Mouse (Mus musculus): Measurements from ENCODE around the gene Ptprb. TPM values are rescaled to one million over a fixed set of nuclear protein-coding genes. Genes with fewer than 3 reads are reported as not detected.

Gene Ptprb
- polyA plus RNA-seq, 1 experiment from 2014 or later: 2.6 TPM

DNA sequence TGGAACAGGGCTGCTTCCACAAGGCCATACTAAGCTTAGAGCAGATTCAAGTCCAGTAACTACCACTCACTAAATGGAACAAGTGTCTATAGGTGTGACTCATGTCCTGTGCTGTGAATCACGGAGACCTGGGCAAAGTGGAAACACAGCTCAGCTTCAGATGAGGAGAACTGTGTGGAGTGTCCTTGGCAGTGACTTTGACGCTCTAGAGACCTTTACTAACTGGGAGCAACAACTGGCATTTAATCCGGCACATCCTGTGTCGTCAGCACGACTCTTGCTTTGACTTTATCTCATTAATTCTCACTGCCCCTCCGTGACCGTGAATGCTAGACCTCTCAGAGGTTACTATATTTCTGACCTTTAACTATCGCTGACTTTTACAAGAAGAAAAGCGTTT is 135.5 kb downstream of the Ptprb start:
- H3K27ac ChIP-seq: no peak overlapping the region
- 19% methylated on average over 9 of the region's 9 CpGs for WGBS

DNA sequence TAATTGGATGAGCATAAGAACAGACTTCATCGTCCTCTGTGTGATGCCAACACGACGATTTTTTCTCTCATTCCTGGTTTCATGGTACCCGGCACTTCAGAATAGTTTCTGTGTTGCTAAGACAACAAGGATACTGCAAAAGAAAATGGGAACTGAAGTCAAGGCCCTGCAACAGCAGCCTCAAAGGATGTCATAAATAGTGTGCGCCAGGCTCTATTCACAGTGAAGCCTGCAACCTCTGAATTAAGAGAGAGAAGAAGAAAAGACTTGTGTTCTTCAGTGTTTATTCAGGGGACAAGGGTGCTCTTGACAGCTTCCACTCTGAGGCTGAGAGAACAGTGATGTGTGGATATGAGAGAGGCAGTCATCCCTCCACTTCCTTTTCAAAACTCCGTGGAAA is 140.8 kb downstream of the Ptprb start:
- 75% methylated on average over 6 of the region's 6 CpGs for WGBS

More for the DNA sequence above, 135.5 kb downstream of the Ptprb start:
- Histone ChIP-seq H3K9me3 (no peaks in the 10 kb centered on the region; the same call in none of the 2 replicates), H3K4me3 (no peak overlapping the region), H3K27me3 (0 out of 2 replicates have a peak, but pooled peaks cover 3% of the 10 kb centered on the region), H3K36me3 (peaks cover 12% of the 10 kb centered on the region), H3K4me1 (peaks cover 10% of the 10 kb centered on the region), H3K4me2 (replicated peaks) (no peak overlapping the region), H3K9ac (0 out of 2 replicates have a peak overlapping the region, but pooled peaks have one; percentile 6)
- no peak for ATAC-seq (ENCODE audit: low FRiP score, low read depth)

DNA sequence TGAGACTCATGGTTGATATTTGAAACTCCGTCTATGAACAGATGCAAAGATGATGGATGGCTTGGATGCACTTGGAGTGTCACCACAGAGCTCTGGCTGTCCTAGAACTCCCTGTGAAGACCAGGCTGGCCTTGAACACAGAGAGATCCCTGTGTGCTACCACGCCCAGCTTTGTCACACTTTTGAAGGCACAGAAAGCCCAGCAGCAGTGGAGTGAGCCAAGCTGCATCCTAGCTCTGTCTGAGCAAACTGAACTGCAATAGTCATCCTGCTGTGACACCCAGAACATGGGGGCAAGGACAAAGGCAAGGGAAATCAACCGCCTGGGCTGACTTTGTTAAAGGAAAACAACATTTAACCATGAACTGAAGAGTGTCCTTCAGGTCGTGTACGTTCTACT is 141.4 kb downstream of the Ptprb start:
- H3K27ac ChIP-seq: no peak overlapping the region
- ATAC-seq (ENCODE audit: low FRiP score, low read depth): no peak
- no peaks in the 10 kb centered on the region for H3K27me3 ChIP-seq
- H3K4me2 ChIP-seq (replicated peaks): no peak overlapping the region
- H3K9me3 ChIP-seq: no peaks in the 10 kb centered on the region; the same call in none of the 2 replicates
- H3K4me3 ChIP-seq: no peak overlapping the region
- peaks cover 27% of the 10 kb centered on the region for H3K36me3 ChIP-seq
- 0 out of 2 replicates have a peak, but pooled peaks cover 3% of the 10 kb centered on the region for H3K4me1 ChIP-seq
- H3K9ac ChIP-seq: no peak overlapping the region
- 85% methylated on average over 5 of the region's 5 CpGs for WGBS

More for the DNA sequence above, 140.8 kb downstream of the Ptprb start:
- Histone ChIP-seq H3K27me3 (no peaks in the 10 kb centered on the region), H3K36me3 (peaks cover 27% of the 10 kb centered on the region), H3K4me2 (replicated peaks) (no peak overlapping the region), H3K9ac (no peak overlapping the region), H3K27ac (no peak overlapping the region; the same call in 1 of the 2 replicates), H3K4me1 (peaks cover 3% of the 10 kb centered on the region; the same call in 1 of the 2 replicates), H3K9me3 (no peaks in the 10 kb centered on the region; the same call in none of the 2 replicates), H3K4me3 (no peak overlapping the region)
- ATAC-seq (ENCODE audit: low FRiP score, low read depth): no peak

DNA sequence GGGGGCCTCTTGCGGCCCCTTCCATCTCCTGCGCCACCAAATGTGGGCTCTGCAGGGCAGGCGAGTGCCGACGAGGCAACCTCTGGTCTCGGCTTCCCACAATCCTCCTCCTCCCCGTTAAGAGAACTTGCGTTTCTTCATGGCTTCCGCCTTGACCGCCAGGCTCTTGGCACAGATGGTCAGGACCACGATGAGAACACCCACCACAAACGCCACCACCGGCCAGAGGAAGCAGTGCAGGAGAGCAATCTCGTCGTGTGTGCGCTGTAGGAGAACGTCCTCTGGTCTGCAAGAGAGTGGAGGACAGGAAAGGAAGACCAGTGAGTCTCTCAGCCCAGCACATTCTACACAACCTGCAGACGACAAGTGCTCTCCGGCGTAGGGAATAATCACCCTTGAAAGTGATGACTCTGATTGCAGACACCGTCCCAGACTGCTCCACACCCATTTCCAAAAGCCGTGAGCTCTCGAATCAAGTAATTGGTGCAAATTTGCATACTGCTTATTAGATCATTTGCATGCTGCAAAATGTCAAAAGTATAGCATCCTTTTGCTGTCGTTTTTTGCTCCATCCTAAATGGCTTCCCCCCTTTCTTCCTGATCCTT is 142.9 kb downstream of the Ptprb start:
- 73% methylated on average over 24 of the region's 24 CpGs for WGBS
- no peak overlapping the region for H3K27ac ChIP-seq
- 0 out of 2 replicates have a peak, but pooled peaks cover 3% of the 10 kb centered on the region for H3K4me1 ChIP-seq
- no peak overlapping the region for H3K9ac ChIP-seq
- no peaks in the 10 kb centered on the region for H3K27me3 ChIP-seq
- no peak for ATAC-seq (ENCODE audit: low FRiP score, low read depth)
- H3K4me2 ChIP-seq (replicated peaks): no peak overlapping the region
- H3K36me3 ChIP-seq: peaks cover 27% of the 10 kb centered on the region
- no peaks in the 10 kb centered on the region; the same call in none of the 2 replicates for H3K9me3 ChIP-seq
- no peak overlapping the region for H3K4me3 ChIP-seq

DNA sequence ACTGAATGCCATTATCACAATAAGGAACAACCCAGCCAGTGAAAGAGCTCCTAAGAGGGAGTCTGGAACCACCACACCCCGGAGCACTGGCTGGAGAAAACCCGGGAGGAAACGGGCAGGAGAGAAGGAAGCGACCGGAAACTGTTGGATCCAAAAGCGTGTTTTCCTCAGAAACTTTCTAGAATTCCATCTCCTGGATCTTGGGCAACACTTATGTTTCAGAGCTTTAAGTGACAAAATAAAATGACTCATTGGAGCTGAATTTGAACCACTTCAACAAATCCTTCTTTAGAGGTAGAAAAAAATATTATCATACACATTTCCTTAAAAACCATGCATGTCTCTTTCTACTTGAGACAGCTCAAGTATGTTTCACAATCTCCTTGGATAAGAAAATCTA is 145.7 kb downstream of the Ptprb start:
- 91% methylated on average over 6 of the region's 6 CpGs for WGBS
- H3K4me1 ChIP-seq: 0 out of 2 replicates have a peak, but pooled peaks cover 3% of the 10 kb centered on the region
- H3K27me3 ChIP-seq: no peaks in the 10 kb centered on the region
- H3K36me3 ChIP-seq: peaks cover 19% of the 10 kb centered on the region
- H3K9me3 ChIP-seq: no peaks in the 10 kb centered on the region
- ATAC-seq (ENCODE audit: low FRiP score, low read depth): no peak
- H3K27ac ChIP-seq: no peak overlapping the region
- H3K4me3 ChIP-seq: no peak overlapping the region
- no peak overlapping the region for H3K9ac ChIP-seq
- no peak overlapping the region for H3K4me2 ChIP-seq (replicated peaks)

DNA sequence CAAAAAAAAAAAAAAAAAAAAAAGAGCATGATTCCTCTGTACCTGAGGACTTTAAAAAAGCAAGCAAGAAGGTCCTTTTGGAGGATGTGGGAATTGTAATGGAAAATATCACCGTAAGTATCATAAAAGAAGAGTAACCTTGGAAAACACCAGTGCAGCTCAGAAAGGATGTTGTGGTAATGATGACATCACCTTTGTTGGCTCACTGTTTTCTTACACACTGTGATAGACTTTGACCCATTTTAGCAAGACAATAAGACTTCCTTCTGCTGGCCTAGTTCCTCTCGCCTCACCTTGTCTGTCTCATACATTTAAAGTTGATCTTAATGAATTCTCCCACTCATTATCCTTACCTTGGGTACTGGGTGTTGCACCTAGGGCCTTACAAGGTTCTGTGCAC is 147.2 kb downstream of the Ptprb start:
- Histone ChIP-seq H3K9ac (no peak overlapping the region), H3K4me2 (replicated peaks) (no peak overlapping the region), H3K27me3 (no peaks in the 10 kb centered on the region), H3K4me3 (no peak overlapping the region), H3K27ac (no peak overlapping the region), H3K36me3 (peaks cover 20% of the 10 kb centered on the region), H3K4me1 (no peaks in the 10 kb centered on the region), H3K9me3 (0 out of 2 replicates have a peak, but pooled peaks cover under 1% of the 10 kb centered on the region)
- no peak for ATAC-seq (ENCODE audit: low FRiP score, low read depth)
- 87% methylated on average over 2 of the region's 2 CpGs for WGBS

DNA sequence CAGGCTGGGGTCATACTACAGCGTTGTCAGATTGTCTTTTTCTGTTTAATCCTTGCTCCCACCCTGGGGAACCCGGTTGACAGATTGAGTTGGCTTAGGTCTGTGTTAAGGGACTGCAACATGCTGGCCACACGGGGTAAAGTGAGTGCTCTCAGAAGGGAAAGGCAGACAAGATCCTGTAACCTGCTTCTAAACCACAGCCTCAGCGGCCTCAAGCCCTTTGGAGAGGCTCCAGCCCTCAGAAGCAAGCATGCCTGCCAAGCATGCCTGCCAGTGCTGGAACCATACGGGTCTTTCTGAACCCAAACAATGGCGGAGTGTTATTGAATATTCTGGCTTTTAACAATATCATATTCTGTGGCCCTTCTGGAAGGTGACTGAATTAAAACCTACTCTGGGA is 149.6 kb downstream of the Ptprb start:
- ATAC-seq (ENCODE audit: low FRiP score, low read depth): no peak
- Histone ChIP-seq H3K27ac (no peak overlapping the region), H3K9ac (no peak overlapping the region), H3K4me1 (peaks cover 6% of the 10 kb centered on the region), H3K4me2 (replicated peaks) (no peak overlapping the region), H3K36me3 (peaks cover 23% of the 10 kb centered on the region), H3K27me3 (no peaks in the 10 kb centered on the region), H3K9me3 (peaks cover 19% of the 10 kb centered on the region), H3K4me3 (no peak overlapping the region)
- WGBS: 89% methylated on average over 6 of the region's 6 CpGs

DNA sequence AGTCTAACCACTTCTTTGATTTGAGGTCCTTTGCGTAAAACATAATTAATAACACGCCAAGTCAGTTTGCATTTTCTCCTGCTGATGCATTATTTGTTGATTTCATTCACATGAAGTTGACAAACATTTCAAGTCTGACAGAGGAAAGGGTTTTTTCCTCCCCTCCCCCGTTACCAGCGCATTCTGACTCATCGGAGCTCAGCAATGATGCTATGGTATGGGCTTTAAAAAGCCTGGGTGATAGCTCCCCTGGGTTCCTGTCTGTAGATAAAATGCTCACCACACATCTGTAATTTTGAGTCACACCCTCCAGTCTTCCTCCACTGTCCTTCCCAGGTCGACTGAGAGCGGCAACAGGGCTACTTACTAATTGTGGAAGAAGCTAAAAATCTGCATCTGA is 150.9 kb downstream of the Ptprb start:
- 81% methylated on average over 7 of the region's 7 CpGs for WGBS

DNA sequence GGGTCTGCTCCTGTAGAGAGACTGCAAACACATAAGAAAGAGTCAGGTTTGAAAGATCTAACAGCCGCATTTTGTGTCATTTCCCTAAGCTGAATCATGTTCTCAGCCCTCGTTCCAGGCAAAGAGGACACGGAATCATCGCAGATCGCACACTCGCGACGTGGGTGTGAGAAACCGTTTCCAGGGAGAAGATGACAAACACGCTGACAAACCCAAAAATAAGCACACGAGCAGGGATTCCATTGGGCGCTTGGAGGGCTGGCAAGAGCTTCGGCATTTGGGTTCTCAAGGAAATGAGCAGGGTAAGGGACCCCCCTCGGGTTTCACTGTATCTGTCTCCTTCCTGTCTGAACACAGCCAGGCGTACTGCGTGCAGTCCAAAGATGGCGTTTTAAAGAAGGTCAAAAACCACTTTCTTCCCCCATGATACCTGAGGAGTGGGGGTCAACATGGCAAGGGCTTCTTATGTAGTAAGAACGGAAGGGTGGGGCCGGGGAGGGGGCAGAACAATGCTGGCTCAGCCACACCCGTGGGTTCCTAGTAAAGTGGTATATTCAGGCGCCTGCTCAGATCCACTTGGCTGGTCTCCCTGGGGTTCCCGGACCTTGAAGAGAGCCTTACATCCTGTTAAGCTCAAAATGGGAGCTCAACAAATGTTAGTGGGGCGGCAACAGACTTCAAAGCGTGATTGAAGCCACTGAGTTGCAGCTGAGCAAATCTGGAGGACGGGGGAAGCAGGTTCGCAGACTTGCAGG is 152.9 kb downstream of the Ptprb start:
- 95% methylated on average over 26 of the region's 26 CpGs for WGBS
- Histone ChIP-seq H3K9me3 (peaks cover 19% of the 10 kb centered on the region), H3K4me2 (replicated peaks) (no peak overlapping the region), H3K4me3 (no peak overlapping the region), H3K27me3 (no peaks in the 10 kb centered on the region), H3K4me1 (peaks cover 13% of the 10 kb centered on the region), H3K27ac (no peak overlapping the region), H3K9ac (no peak overlapping the region), H3K36me3 (peaks cover 23% of the 10 kb centered on the region)
- no peak for ATAC-seq (ENCODE audit: low FRiP score, low read depth)

More for the DNA sequence above, 150.9 kb downstream of the Ptprb start:
- Histone ChIP-seq H3K9me3 (peaks cover 19% of the 10 kb centered on the region), H3K4me3 (no peak overlapping the region), H3K4me2 (replicated peaks) (no peak overlapping the region), H3K36me3 (peaks cover 23% of the 10 kb centered on the region), H3K4me1 (peaks cover 13% of the 10 kb centered on the region), H3K27me3 (no peaks in the 10 kb centered on the region), H3K27ac (no peak overlapping the region), H3K9ac (no peak overlapping the region)
- ATAC-seq (ENCODE audit: low FRiP score, low read depth): no peak

DNA sequence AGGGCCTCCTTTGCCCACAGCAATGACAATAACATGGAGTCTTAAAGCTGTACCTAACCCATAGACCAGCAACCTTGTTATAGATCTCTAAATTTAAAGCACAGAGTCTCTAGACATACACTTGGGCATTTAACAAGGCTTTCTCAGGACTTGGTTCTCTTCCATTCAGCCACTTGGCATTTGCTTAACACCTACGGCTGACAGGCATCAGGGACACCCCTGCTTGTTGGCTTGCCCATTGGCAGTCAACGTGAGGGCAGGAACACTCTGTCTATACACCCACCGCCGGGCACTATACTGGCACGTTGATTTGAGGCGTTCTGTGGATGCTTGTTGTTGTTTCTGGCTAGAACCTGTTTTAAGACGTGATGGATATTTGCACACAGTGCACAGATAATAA is 157.1 kb downstream of the Ptprb start:
- no peak for ATAC-seq (ENCODE audit: low FRiP score, low read depth)
- H3K4me1 ChIP-seq: peaks cover 25% of the 10 kb centered on the region
- H3K9ac ChIP-seq: no peak overlapping the region
- no peak overlapping the region for H3K4me2 ChIP-seq (replicated peaks)
- peaks cover 16% of the 10 kb centered on the region for H3K36me3 ChIP-seq
- 86% methylated on average over 7 of the region's 7 CpGs for WGBS
- H3K27me3 ChIP-seq: no peaks in the 10 kb centered on the region
- no peak overlapping the region for H3K4me3 ChIP-seq
- H3K27ac ChIP-seq: no peak overlapping the region
- H3K9me3 ChIP-seq: peaks cover 19% of the 10 kb centered on the region

DNA sequence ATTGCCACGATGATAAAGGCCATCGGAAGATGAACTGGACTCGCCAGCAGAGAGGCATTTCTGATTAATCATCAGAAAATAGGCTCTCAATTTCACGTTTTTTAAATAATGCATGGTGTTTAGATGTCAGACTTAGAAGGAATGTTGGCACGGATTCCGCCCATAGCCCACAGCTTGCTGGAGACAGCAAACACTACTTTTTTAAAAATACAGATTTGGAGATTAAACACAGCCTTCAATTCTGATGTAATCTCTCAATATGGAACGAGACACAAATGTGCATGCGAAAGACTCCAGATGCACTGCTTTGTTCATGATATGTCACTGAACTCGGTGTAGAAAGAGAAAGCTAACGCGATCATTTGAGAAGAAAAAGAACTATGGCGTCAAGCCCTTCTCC is 160.1 kb downstream of the Ptprb start:
- no peak for ATAC-seq (ENCODE audit: low FRiP score, low read depth)
- Histone ChIP-seq H3K27ac (no peak overlapping the region), H3K9me3 (peaks cover 10% of the 10 kb centered on the region), H3K4me3 (no peak overlapping the region), H3K4me1 (peaks cover 19% of the 10 kb centered on the region), H3K36me3 (peaks cover 15% of the 10 kb centered on the region), H3K9ac (no peak overlapping the region), H3K27me3 (no peaks in the 10 kb centered on the region), H3K4me2 (replicated peaks) (no peak overlapping the region)
- 87% methylated on average over 12 of the region's 12 CpGs for WGBS

Data from limb, embryonic 13.5 days (tissue).